Mouse (Mus musculus) cerebellum, postnatal 10 days (tissue): ENCODE results near the gene Nrn1.
A peak's percentile ranks its signal among the peaks of the same experiment; 100 is the strongest.

Experiments
- DNase-seq, 2 experiments: peaks; one replicate each; pipeline ENCODE4 v3.0.0; 2021; ENCODE audit warnings: mixed read lengths in 2 of 2

The Nrn1 gene

GRCm38 (mm10) chr13:36734731-36735571, at the start of gene Nrn1:
Nrn1 (minus strand) TSS chr13:36735131.
- DNase-seq: peak; percentile 85 to 90

GRCm38 (mm10) chr13:36779626-36780025, 44.7 kb upstream of the Nrn1 start:
- no peak for DNase-seq

GRCm38 (mm10) chr13:36766801-36767200, 31.9 kb upstream of the Nrn1 start:
- peak; percentile 28 to 31 for DNase-seq

- DNase-seq: peak; percentile 11 to 12
These were observed 16.9 kb upstream of the Nrn1 start for GRCm38 (mm10) chr13:36751861-36752260.

GRCm38 (mm10) chr13:36750056-36750455, 15.1 kb upstream of the Nrn1 start:
- peak; percentile 72 to 74 for DNase-seq

GRCm38 (mm10) chr13:36736619-36736996, 1.7 kb upstream of the Nrn1 start:
- DNase-seq: peak in 1 of 2 experiments; percentile 69

- DNase-seq: peak; percentile 96 to 97
These were observed 1.1 kb upstream of the Nrn1 start for GRCm38 (mm10) chr13:36735901-36736618.

- peak; percentile 75 for DNase-seq
These were observed 791 bp downstream of the Nrn1 start for GRCm38 (mm10) chr13:36733989-36734690.

GRCm38 (mm10) chr13:36733566-36733965, 1.4 kb downstream of the Nrn1 start:
- DNase-seq: peak; percentile 62 to 69

GRCm38 (mm10) chr13:36732891-36733490, 1.9 kb downstream of the Nrn1 start:
- peak; percentile 28 to 45 for DNase-seq

- peak; percentile 60 to 62 for DNase-seq
These were observed 2.9 kb downstream of the Nrn1 start for GRCm38 (mm10) chr13:36731931-36732461.

GRCm38 (mm10) chr13:36731016-36731930, 3.7 kb downstream of the Nrn1 start:
- DNase-seq: peak; percentile 74 to 77

- peak; percentile 57 to 65 for DNase-seq
These were observed 4.6 kb downstream of the Nrn1 start for GRCm38 (mm10) chr13:36730341-36730761.

- peak; percentile 66 to 71 for DNase-seq
These were observed 5.1 kb downstream of the Nrn1 start for GRCm38 (mm10) chr13:36729731-36730340.

GRCm38 (mm10) chr13:36728509-36728908, 6.4 kb downstream of the Nrn1 start:
- no peak for DNase-seq

- peak; percentile 82 to 84 for DNase-seq
These were observed 7.0 kb downstream of the Nrn1 start for GRCm38 (mm10) chr13:36727779-36728470.

- peak; percentile 92 to 95 for DNase-seq
These were observed 7.8 kb downstream of the Nrn1 start for GRCm38 (mm10) chr13:36726951-36727778.

- peak; percentile 79 for DNase-seq
These were observed 8.4 kb downstream of the Nrn1 start for GRCm38 (mm10) chr13:36726551-36726950.

GRCm38 (mm10) chr13:36725881-36726280, 9.1 kb downstream of the Nrn1 start:
- DNase-seq: peak; percentile 34 to 52
